Mouse (Mus musculus) limb, embryonic 14.5 days (tissue): ENCODE results near the gene Kcnk6. TPM values are rescaled to one million over a fixed set of nuclear protein-coding genes. Genes with fewer than 3 reads are reported as not detected.
A peak's percentile ranks its signal among the peaks of the same experiment; 100 is the strongest.
"Not testable (repeated sequence)": the region's sequence is repeated elsewhere in the genome, so short reads cannot be mapped to it uniquely, and the experiment has no call there.

ENCODE experiments used
- ATAC-seq: fragments of 200-750 bp; cut with Nextera tagmentation; 2 replicates; pipeline ENCODE4 v1.8.0; 2017; ENCODE audit warnings: low read depth, moderate number of reproducible peaks, moderate TSS enrichment; ENCODE audit not compliant: low FRiP score
- DNase-seq: peaks from one replicate; pipeline ENCODE4 v3.0.0-alpha.2; 2015; ENCODE audit warnings: low spot score
- H3K27ac ChIP-seq: fragments of 300-500 bp; sonication (generic); replicated peaks from 2 replicates; pipeline ENCODE4 v1.5.1; 2014; ENCODE audit warnings: low read depth, mild to moderate bottlenecking, low read length, moderate library complexity, mixed read lengths
- H3K27me3 ChIP-seq: fragments of 300-500 bp; sonication (generic); 2 replicates; pipeline ENCODE4 v1.6.1; 2014; ENCODE audit warnings: low read length, mixed read lengths; ENCODE audit not compliant: control insufficient read depth, insufficient read depth
- H3K36me3 ChIP-seq: fragments of 300-500 bp; sonication (generic); 2 replicates; pipeline ENCODE4 v1.6.1; 2014; ENCODE audit warnings: mild to moderate bottlenecking, low read length, moderate library complexity, mixed read lengths; ENCODE audit not compliant: control insufficient read depth, insufficient read depth
- H3K4me1 ChIP-seq: fragments of 300-500 bp; sonication (generic); 2 replicates; pipeline ENCODE4 v1.6.1; 2014; ENCODE audit warnings: antibody characterized with exemption, low read length, mixed read lengths; ENCODE audit not compliant: control insufficient read depth, insufficient read depth
- H3K4me2 ChIP-seq: fragments of 300-500 bp; sonication (generic); replicated peaks from 2 replicates; pipeline ENCODE4 v1.6.1; 2014; ENCODE audit warnings: low read depth, mild to moderate bottlenecking, low read length, moderate library complexity; ENCODE audit not compliant: severe bottlenecking
- H3K4me3 ChIP-seq: fragments of 300-500 bp; sonication (generic); replicated peaks from 2 replicates; pipeline ENCODE4 v1.5.1; 2014; ENCODE audit warnings: low read length
- H3K9ac ChIP-seq: fragments of 300-500 bp; sonication (generic); 2 replicates; pipeline ENCODE4 v1.6.1; 2014; ENCODE audit warnings: mild to moderate bottlenecking, low read depth, low read length, moderate library complexity; ENCODE audit not compliant: severe bottlenecking
- H3K9me3 ChIP-seq: fragments of 300-500 bp; sonication (generic); 2 replicates; pipeline ENCODE4 v1.6.1; 2016; ENCODE audit warnings: low read length; ENCODE audit not compliant: control insufficient read depth
- POLR2A ChIP-seq: fragments of 200-500 bp; IDR thresholded peaks from 2 replicates; pipeline ENCODE4 v1.8.0; 2012; ENCODE audit warnings: inconsistent platforms, mild to moderate bottlenecking, moderate library complexity, borderline replicate concordance; ENCODE audit not compliant: insufficient read depth, insufficient read length; ENCODE audit errors: extremely low read depth
- WGBS: fragments of 180-500 bp; shearing (Covaris S2); extraction: QIAGEN DNeasy Blood & Tissue Kit; methylation state at CpG from one replicate; pipeline ENCODE4 v1.1.7; 2014; 5-methylcytosine and 5-hydroxymethylcytosine counted together
- polyA plus RNA-seq, 2 experiments: library from polyadenylated mRNA; depleted of rRNA in 1 of 2; stranded (reverse) in 1 of 2; unstranded in 1 of 2; fragments of >200 nt; fragmentation: Nextera tagmentation in 1 of 2; extraction: Ambion mirVana in 1 of 2; gene quantifications; 2 replicates each; pipeline versions ENCODE4 v1.2.1 to v1.2.3; 2012 to 2014

Gene Kcnk6
- polyA plus RNA-seq, 2 experiments: 2.2 to 11.4 TPM

DNA sequence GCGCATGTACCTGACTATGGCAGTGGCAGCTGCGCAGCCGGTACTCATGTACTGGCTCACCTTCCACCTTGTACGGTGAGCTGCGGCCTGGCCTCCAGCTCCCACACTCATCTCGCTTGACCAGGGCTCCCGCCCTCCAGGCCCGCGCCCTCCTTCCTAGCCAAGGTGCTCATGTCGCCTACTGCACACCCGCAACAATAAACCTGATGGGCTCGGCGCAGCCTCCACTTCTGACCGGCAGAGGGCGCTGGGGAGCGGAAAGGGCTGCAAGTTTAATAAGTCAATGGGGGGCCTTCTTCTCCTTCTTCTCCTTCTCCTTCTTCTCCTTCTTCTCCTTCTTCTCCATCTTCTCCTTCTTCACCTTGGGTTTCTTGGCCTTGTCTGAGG, 15.0 kb upstream of the Kcnk6 start:
- Histone ChIP-seq H3K27me3 (no peaks in the 10 kb centered on the region), H3K9me3 (no peaks in the 10 kb centered on the region), H3K36me3 (peaks cover 42% of the 10 kb centered on the region), H3K4me3 (peak overlapping the region; percentile 19), H3K4me1 (peaks cover 3% of the 10 kb centered on the region; the same call in 1 of the 2 replicates), H3K27ac (no peak overlapping the region), H3K9ac (peak overlapping the region; percentile 32; the same call in 1 of the 2 replicates), H3K4me2 (peak overlapping the region; percentile 41)
- 0 out of 2 replicates have a peak, but pooled peaks have one; percentile 16 for TF ChIP-seq POLR2A
- WGBS: 26% methylated on average over 16 of the region's 16 CpGs
- DNase-seq (no peak), ATAC-seq (peak; percentile 19; the same call in 1 of the 2 replicates)

DNA sequence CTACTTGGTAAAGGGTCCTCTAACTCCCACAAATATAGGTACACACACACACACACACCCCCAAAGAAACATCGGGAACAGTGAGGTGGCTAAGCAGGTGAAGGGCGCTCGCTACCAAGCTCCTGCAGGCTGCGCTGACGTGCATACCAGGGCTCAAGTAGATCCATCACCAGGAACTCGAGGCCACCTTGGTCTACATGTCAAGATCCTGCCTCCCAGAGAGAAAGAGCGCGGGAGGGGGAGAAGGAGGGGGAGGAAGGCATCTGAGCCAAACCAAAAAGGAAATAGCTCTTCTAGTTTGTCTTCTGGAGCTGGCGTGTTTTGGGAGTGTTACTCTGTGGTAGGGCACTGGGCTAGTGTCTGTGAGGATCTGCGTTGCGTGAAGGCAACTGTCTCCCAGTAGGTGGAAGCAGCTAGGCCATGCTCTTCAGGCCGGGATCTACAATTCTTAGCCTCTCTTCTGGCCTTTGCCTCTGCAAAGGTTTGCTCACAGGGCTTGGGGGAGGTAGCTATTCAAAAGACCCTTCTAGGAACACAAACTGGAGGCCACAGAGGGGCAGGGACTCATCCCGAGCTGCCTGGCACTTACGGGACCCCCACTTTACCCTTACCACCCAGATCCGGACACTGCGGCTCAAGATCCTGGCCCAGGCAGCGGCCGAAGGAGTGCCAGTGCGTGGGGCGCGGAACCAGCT, 14.5 kb upstream of the Kcnk6 start:
- no peak overlapping the region for H3K4me2 ChIP-seq
- H3K9me3 ChIP-seq: no peaks in the 10 kb centered on the region
- no peak overlapping the region for H3K4me3 ChIP-seq
- ATAC-seq: no peak
- H3K9ac ChIP-seq: no peak overlapping the region
- peaks cover 42% of the 10 kb centered on the region for H3K36me3 ChIP-seq
- no peak for DNase-seq
- 85% methylated on average over 21 of the region's 21 CpGs for WGBS
- no peak for TF ChIP-seq POLR2A
- no peaks in the 10 kb centered on the region for H3K27me3 ChIP-seq
- H3K27ac ChIP-seq: no peak overlapping the region
- H3K4me1 ChIP-seq: peaks cover 3% of the 10 kb centered on the region; the same call in 1 of the 2 replicates

DNA sequence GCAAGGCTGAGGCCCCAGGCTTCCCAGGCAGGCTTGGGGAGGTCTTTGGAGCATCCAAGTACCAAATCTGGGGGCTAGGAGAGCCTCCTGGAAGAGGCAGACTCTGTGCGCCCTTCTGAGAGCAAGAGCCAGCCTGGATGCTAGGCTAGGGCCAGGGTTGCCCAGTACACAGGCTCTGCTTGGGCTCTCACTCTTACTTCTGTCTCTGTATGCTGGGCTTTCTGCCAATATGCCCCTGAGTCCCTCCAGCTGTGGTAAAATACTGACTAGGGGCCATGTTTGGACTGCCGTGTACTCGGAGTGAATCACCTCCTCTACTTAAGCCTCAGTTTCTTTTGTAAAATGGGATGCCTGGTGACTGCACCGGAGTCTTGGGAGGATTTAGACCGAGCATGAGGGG, 13.7 kb upstream of the Kcnk6 start:
- DNase-seq (no peak), ATAC-seq (no peak)
- H3K9ac ChIP-seq: no peak overlapping the region; the same call in 1 of the 2 replicates
- H3K4me1 ChIP-seq: peaks cover 3% of the 10 kb centered on the region; the same call in 1 of the 2 replicates
- no peak overlapping the region for H3K4me3 ChIP-seq
- no peak overlapping the region for H3K4me2 ChIP-seq
- no peak for TF ChIP-seq POLR2A
- H3K27me3 ChIP-seq: no peaks in the 10 kb centered on the region
- H3K36me3 ChIP-seq: peaks cover 42% of the 10 kb centered on the region
- WGBS: 92% methylated on average over 5 of the region's 5 CpGs
- H3K27ac ChIP-seq: no peak overlapping the region
- no peaks in the 10 kb centered on the region for H3K9me3 ChIP-seq

DNA sequence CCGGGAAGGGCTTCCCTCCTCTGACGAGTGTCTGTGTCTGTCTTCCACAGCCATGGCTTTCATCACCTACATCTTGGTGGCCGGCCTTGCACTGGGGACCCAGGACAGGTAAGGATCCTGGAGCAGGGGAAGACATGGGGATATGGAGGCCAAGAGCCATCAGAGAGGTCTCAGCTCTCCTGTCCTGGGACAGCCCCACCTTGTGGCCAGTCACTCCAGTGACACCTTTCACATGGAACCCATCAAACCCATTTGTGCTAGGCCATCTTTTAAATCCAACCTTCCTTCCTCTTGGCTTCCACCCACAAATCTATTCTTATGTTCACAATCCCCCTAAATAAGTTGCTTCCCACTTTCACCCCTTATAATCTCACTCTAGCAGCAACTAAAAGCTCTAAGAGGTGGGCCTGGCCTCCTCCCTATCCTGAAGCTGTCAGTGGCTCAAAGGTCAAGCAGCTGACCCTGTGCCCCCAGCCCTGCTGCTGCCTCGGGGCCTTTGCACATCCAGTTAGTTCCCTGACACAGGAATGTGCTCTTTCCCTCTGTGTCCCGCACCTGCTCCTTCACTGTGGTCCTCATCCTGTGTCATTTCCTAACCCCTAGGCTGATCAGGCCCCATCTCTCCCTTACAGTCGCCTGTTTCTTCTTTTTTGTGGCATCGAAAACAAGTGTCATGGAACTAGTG, 12.6 kb upstream of the Kcnk6 start:
- no peak for TF ChIP-seq POLR2A

DNA sequence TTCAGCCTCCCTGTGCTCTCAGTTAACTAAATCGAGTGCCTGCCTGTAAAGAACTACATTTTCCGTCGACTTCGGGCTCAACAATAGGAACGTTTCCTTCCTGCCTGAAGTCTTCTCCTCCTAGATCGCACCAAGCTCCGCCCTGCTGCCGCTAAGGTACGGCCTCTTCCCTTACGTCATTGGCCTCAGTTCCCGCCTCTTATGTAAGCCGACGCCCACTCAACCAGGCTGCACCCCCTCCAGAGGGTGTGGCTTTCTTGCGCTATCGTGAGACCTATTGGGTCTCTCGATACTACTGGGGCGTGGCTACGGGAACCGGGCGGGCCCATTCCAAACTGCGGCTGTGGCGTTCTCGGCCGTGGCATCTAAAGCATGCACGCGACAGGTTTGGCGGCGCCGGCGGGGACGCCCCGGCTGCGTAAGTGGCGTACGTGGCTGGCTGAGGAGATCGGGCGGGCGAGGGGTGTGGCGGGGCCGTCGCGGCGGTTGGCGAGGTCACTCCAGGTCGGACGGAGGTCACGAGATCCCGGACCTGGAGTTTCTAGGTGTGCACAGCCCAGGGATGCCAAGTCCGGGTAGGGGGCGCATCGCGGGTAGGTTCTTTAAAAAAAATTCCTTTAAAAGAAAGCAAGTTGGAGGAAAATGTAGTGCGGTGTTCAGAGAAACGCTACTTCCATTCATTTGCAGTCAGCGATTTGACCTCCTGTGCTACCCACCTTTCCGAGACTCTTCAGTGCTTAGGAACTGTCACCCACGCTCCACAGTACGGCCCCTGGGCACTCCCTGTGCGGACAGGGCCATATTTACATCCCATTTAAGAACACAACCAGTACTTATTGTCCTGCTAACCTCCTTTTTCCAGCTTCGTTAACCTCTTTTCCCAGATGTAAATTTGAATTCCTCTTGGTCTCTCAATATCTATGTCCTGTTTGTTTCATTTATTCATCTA, 6.0 kb upstream of the Kcnk6 start, which contains the start of gene Yif1b:
Gene Yif1b, plus strand, starts transcription at position 311 of the 949 bp plus-strand sequence.
- ATAC-seq: peak; percentile 98
- Histone ChIP-seq H3K4me3 (peak within 1 kb of the TSS; percentile 63), H3K4me1 (peaks cover 9% of the 10 kb centered on the region; the same call in 1 of the 2 replicates), H3K9me3 (no peaks in the 10 kb centered on the region), H3K4me2 (peak within 1 kb of the TSS; percentile 57), H3K27ac (peak within 1 kb of the TSS; percentile 86), H3K27me3 (peaks cover 1% of the 10 kb centered on the region; the same call in 1 of the 2 replicates), H3K9ac (peak within 1 kb of the TSS; percentile 63), H3K36me3 (no peaks in the 10 kb centered on the region)
- peak; percentile 99 for DNase-seq
- under 1% methylated on average over 60 of the region's 60 CpGs for WGBS
- peak; percentile 74; the same call in 1 of the 2 replicates for TF ChIP-seq POLR2A

More for the DNA sequence above, 12.6 kb upstream of the Kcnk6 start:
- ATAC-seq (no peak), DNase-seq (no peak)
- Histone ChIP-seq H3K4me2 (no peak overlapping the region), H3K27ac (no peak overlapping the region), H3K4me1 (peaks cover 3% of the 10 kb centered on the region; the same call in 1 of the 2 replicates), H3K9me3 (no peaks in the 10 kb centered on the region), H3K9ac (no peak overlapping the region), H3K36me3 (peaks cover 42% of the 10 kb centered on the region), H3K4me3 (no peak overlapping the region), H3K27me3 (no peaks in the 10 kb centered on the region)
- 81% methylated on average over 7 of the region's 7 CpGs for WGBS

DNA sequence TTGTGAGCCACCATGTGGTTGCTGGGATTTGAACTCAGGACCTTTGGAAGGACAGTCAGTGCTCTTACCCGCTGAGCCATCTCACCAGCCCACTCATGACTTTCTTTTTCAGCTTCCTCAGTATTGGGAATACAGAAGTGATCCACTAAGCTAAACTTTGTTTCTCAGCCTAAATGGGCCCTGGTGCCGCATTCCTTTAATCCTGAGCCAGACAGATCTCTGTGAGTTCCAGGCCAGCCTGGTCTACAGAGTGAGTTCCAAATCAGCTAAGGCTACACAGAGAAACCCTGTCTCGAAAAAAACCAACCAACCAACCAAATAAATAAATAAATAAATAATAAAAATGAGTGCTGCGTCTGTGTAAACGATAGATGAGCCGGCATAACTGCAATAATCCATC, 5.3 kb upstream of the Kcnk6 start:
- Histone ChIP-seq H3K4me3 (peak overlapping the region; percentile 63), H3K9ac (peak overlapping the region; percentile 38; the same call in 1 of the 2 replicates), H3K27ac (peak overlapping the region; percentile 86), H3K4me2 (peak overlapping the region; percentile 47)
- DNase-seq, H3K36me3 ChIP-seq, H3K9me3 ChIP-seq, H3K4me1 ChIP-seq, H3K27me3 ChIP-seq: not testable (repeated sequence)
- ATAC-seq: 0 out of 2 replicates have a peak, but pooled peaks have one; percentile 2
- WGBS: 31% methylated on average over 6 of the region's 6 CpGs
